Mouse (Mus musculus) megakaryocyte, embryonic 14.5 days (primary cell): ENCODE measurements around the gene Itgb8.

Source experiments
- FLI1 ChIP-seq: IDR thresholded peaks from 2 replicates; pipeline ENCODE4 v1.6.1; 2012; ENCODE audit warnings: low read length, inconsistent platforms, mixed read lengths
- GATA1 ChIP-seq: IDR thresholded peaks from 3 replicates; pipeline ENCODE4 v1.6.1; 2012; ENCODE audit warnings: mixed read lengths, low read length, inconsistent platforms, borderline replicate concordance

GRCm38 (mm10) chr12:119164176-119164575 is 74.4 kb downstream of the Itgb8 start:
- no peak for TF ChIP-seq FLI1
- no peak for TF ChIP-seq GATA1
